Mouse (Mus musculus) left cerebral cortex, adult 6 months (tissue): Measurements from ENCODE around the gene Gm20830. TPM values are rescaled to one million over a fixed set of nuclear protein-coding genes. Genes with fewer than 3 reads are reported as not detected.

ENCODE experiments used
- long read RNA-seq, 2 experiments: library from polyadenylated mRNA; unstranded; transcript quantifications; one replicate each; pipeline ENCODE4 v2.0.0; 2019 to 2020
- polyA plus RNA-seq: library from polyadenylated mRNA; unstranded; fragments of <200 nt; fragmentation: Nextera tagmentation; gene quantifications from 2 replicates; pipeline ENCODE4 v1.2.3, GENCODE M21; 2021

The Gm20830 gene
- polyA plus RNA-seq, result not detected in 2 replicates
- long read RNA-seq, experiment 1, result 0 reads
- long read RNA-seq, experiment 2, result 0 reads

GRCm38 (mm10) chrY:6918182-6918581, at the start of gene Gm20830:
Gm20830 (minus strand) TSS chrY:6918282.

Other genes starting within 250 kb of the Gm20830 start
- not detected in 2 replicates for gene Gm21719, start 235.4 kb downstream of the Gm20830 start, polyA plus RNA-seq